In genomic region chr11:22348536-22348910, GRCm38 (mm10) we compare ENCODE assay signal across 9 mouse cellular contexts. TPM values are rescaled to one million over a fixed set of nuclear protein-coding genes. Genes with fewer than 3 reads are reported as not detected.
A peak's percentile ranks its signal among the peaks of the same experiment; 100 is the strongest.
DNase-seq lines count a peak whose midpoint lies in the region; ATAC-seq lines count a peak whose summit lies in the region.
"Had no signal": no experiment of that assay in that cellular context is flagged by ENCODE, and none has a peak within 500 bp of the region (broad histone marks: within the 10 kb centered on the region; RNA-seq: fewer than 3 reads in every experiment).

No protein-coding gene starts in this region.

- H3K27ac ChIP-seq in liver, embryonic 13.5 days, result peak overlapping the region; percentile 14; the same call in 1 of the 2 replicates
- H3K27ac ChIP-seq in liver, embryonic 11.5 days (ENCODE audit: low read depth, low read length), result no peak overlapping the region; the same call in 1 of the 2 replicates
- H3K27ac ChIP-seq in forebrain, embryonic 13.5 days, result peak overlapping the region; percentile 65
- peak overlapping the region; percentile 85 for H3K27ac ChIP-seq in limb, embryonic 12.5 days
- H3K27ac ChIP-seq in kidney, embryonic 16.5 days (ENCODE audit: low read length), result no peak overlapping the region

- no peak overlapping the region for H3K4me2 ChIP-seq in liver, embryonic 13.5 days
- H3K4me2 ChIP-seq in liver, embryonic 11.5 days, result no peak overlapping the region
- peak overlapping the region; percentile 11 for H3K4me2 ChIP-seq in forebrain, embryonic 13.5 days
- H3K4me2 ChIP-seq in limb, embryonic 12.5 days, result peak overlapping the region; percentile 27; the same call in 1 of the 2 replicates
- H3K4me2 ChIP-seq in kidney, embryonic 16.5 days (replicated peaks; ENCODE audit: low read depth, low read length), result no peak overlapping the region

- H3K9me3 ChIP-seq in liver, embryonic 13.5 days (replicated peaks), result no peaks in the 10 kb centered on the region
- no peaks in the 10 kb centered on the region for H3K9me3 ChIP-seq in liver, embryonic 11.5 days (ENCODE audit: control insufficient read depth, low read length)
- no peaks in the 10 kb centered on the region for H3K9me3 ChIP-seq in forebrain, embryonic 13.5 days (replicated peaks)
- no peaks in the 10 kb centered on the region for H3K9me3 ChIP-seq in limb, embryonic 12.5 days
- H3K9me3 ChIP-seq in kidney, embryonic 16.5 days (ENCODE audit: low read length), result no peaks in the 10 kb centered on the region

- H3K4me3 ChIP-seq in liver, embryonic 13.5 days (replicated peaks), result no peak overlapping the region
- H3K4me3 ChIP-seq in liver, embryonic 11.5 days (ENCODE audit: low read depth, low read length), result no peak overlapping the region
- H3K4me3 ChIP-seq in forebrain, embryonic 13.5 days, result no peak overlapping the region
- H3K4me3 ChIP-seq in limb, embryonic 12.5 days (replicated peaks), result no peak overlapping the region
- no peak overlapping the region for H3K4me3 ChIP-seq in kidney, embryonic 16.5 days (ENCODE audit: low read length)

- H3K9ac ChIP-seq in liver, embryonic 13.5 days, result no peak overlapping the region
- no peak overlapping the region for H3K9ac ChIP-seq in liver, embryonic 11.5 days (ENCODE audit: low read depth, low read length)
- H3K9ac ChIP-seq in forebrain, embryonic 13.5 days, result no peak overlapping the region
- no peak overlapping the region for H3K9ac ChIP-seq in limb, embryonic 12.5 days (replicated peaks)
- no peak overlapping the region for H3K9ac ChIP-seq in kidney, embryonic 16.5 days (replicated peaks; ENCODE audit: low read length)

- WGBS in liver, embryonic 13.5 days (ENCODE audit: insufficient replicate concordance), result 55% methylated on average over 1 of the region's 1 CpGs
- WGBS in liver, embryonic 11.5 days, result 48% methylated on average over 1 of the region's 1 CpGs
- 7% methylated on average over 1 of the region's 1 CpGs for WGBS in forebrain, embryonic 13.5 days
- WGBS in limb, embryonic 12.5 days, result 19% methylated on average over 1 of the region's 1 CpGs
- WGBS in kidney, embryonic 16.5 days, result 64% methylated on average over 1 of the region's 1 CpGs

- no peak for ATAC-seq in liver, embryonic 13.5 days (ENCODE audit: low read depth)
- ATAC-seq in liver, embryonic 11.5 days (replicated peaks; ENCODE audit: low FRiP score), result no peak
- ATAC-seq in forebrain, embryonic 13.5 days, result peak; percentile 97
- ATAC-seq in limb, embryonic 12.5 days (ENCODE audit: insufficient number of reproducible peaks, insufficient read depth, low FRiP score, low TSS enrichment, low read depth), result peak; percentile 83
- ATAC-seq in megakaryocyte-erythroid progenitor cell, adult 5-6 weeks (replicated peaks; ENCODE audit: low FRiP score, low TSS enrichment, poor library complexity, severe bottlenecking), result no peak
- ATAC-seq in kidney, embryonic 16.5 days (ENCODE audit: low FRiP score, low TSS enrichment), result no peak

- no peaks in the 10 kb centered on the region for H3K36me3 ChIP-seq in liver, embryonic 13.5 days
- no peaks in the 10 kb centered on the region for H3K36me3 ChIP-seq in liver, embryonic 11.5 days (ENCODE audit: control insufficient read depth, insufficient read depth, low read length)
- no peaks in the 10 kb centered on the region for H3K36me3 ChIP-seq in forebrain, embryonic 13.5 days (ENCODE audit: poor library complexity, severe bottlenecking)
- no peaks in the 10 kb centered on the region for H3K36me3 ChIP-seq in limb, embryonic 12.5 days
- no peaks in the 10 kb centered on the region for H3K36me3 ChIP-seq in kidney, embryonic 16.5 days (ENCODE audit: insufficient read depth, low read length)

- no peaks in the 10 kb centered on the region for H3K27me3 ChIP-seq in liver, embryonic 13.5 days
- H3K27me3 ChIP-seq in liver, embryonic 11.5 days (replicated peaks; ENCODE audit: control insufficient read depth, insufficient read depth, low read length), result no peaks in the 10 kb centered on the region
- H3K27me3 ChIP-seq in forebrain, embryonic 13.5 days, result no peaks in the 10 kb centered on the region
- no peaks in the 10 kb centered on the region for H3K27me3 ChIP-seq in limb, embryonic 12.5 days
- no peaks in the 10 kb centered on the region for H3K27me3 ChIP-seq in kidney, embryonic 16.5 days (ENCODE audit: insufficient read depth, low read length)

- DNase-seq in liver, embryonic 13.5 days, result no peak
- DNase-seq in liver, embryonic 11.5 days (ENCODE audit: low spot score), result no peak
- peak; percentile 64 for DNase-seq in retina, postnatal 1 day
- no peak for DNase-seq in adrenal gland, adult 18-20 months (ENCODE audit: low spot score in 2 of 2)
- DNase-seq: thymus, adult 18-20 months had no signal

- H3K4me1 ChIP-seq in liver, embryonic 13.5 days (replicated peaks), result no peaks in the 10 kb centered on the region
- H3K4me1 ChIP-seq in liver, embryonic 11.5 days (replicated peaks; ENCODE audit: control insufficient read depth, insufficient read depth, low read length), result no peaks in the 10 kb centered on the region
- peaks cover 25% of the 10 kb centered on the region for H3K4me1 ChIP-seq in forebrain, embryonic 13.5 days
- H3K4me1 ChIP-seq in limb, embryonic 12.5 days (replicated peaks), result peaks cover 29% of the 10 kb centered on the region
- no peaks in the 10 kb centered on the region for H3K4me1 ChIP-seq in kidney, embryonic 16.5 days (ENCODE audit: insufficient read depth, low read length)

RNA-seq across cellular contexts. Expression of gene Ehbp1, which starts 6.4 kb away (rescaled TPM):
- 2.0 and 2.6 TPM in 2 replicates for polyA plus RNA-seq in liver, embryonic 13.5 days (2015; fragmentation: Nextera tagmentation; extraction: Ambion mirVana)
- 6.3 and 7.5 TPM in 2 replicates for polyA plus RNA-seq in liver, embryonic 11.5 days (2014; fragmentation: Nextera tagmentation; extraction: Ambion mirVana)
- polyA plus RNA-seq in forebrain, embryonic 13.5 days (2015; fragmentation: Nextera tagmentation; extraction: Ambion mirVana), result 14.6 and 17.8 TPM in 2 replicates
- 11.8 and 13.1 TPM in 2 replicates for polyA plus RNA-seq in limb, embryonic 12.5 days (2016; fragmentation: Nextera tagmentation; extraction: Ambion mirVana)
- total RNA-seq in megakaryocyte-erythroid progenitor cell, adult 5-6 weeks (2014; fragmentation: Nextera tagmentation), result 11.1 and 20.0 TPM in 2 replicates
- total RNA-seq in megakaryocyte-erythroid progenitor cell, adult 5-6 weeks (2017), result 10.0 and 10.1 TPM in 2 replicates
- polyA plus RNA-seq in kidney, embryonic 16.5 days (2015; fragmentation: Nextera tagmentation; extraction: Ambion mirVana), result 7.2 and 8.9 TPM in 2 replicates
- 10 to 100 TPM; 15.1 to 17.4 TPM for total RNA-seq in adrenal gland, adult 18-20 months (2021)

Comparison
In these comparisons a context has a peak if more than half of its experiments do, and no peak if none do; other contexts are left out.
1. H3K27ac ChIP-seq: peak in liver, embryonic 13.5 days (single experiment), forebrain, embryonic 13.5 days (single experiment) and limb, embryonic 12.5 days (single experiment); none in liver, embryonic 11.5 days (single experiment) and kidney, embryonic 16.5 days (single experiment).
2. ATAC-seq: peak in forebrain, embryonic 13.5 days (single experiment) and limb, embryonic 12.5 days (single experiment); none in liver, embryonic 13.5 days (single experiment), liver, embryonic 11.5 days (single experiment), megakaryocyte-erythroid progenitor cell, adult 5-6 weeks (single experiment) and kidney, embryonic 16.5 days (single experiment).
3. H3K4me2 ChIP-seq: peak in forebrain, embryonic 13.5 days (single experiment) and limb, embryonic 12.5 days (single experiment); none in liver, embryonic 13.5 days (single experiment), liver, embryonic 11.5 days (single experiment) and kidney, embryonic 16.5 days (single experiment).